Mouse (Mus musculus) midbrain, embryonic 11.5 days (tissue): Measurements from ENCODE around the gene Rmnd5a. TPM values are rescaled to one million over a fixed set of nuclear protein-coding genes. Genes with fewer than 3 reads are reported as not detected.
"Not testable (repeated sequence)": the region's sequence is repeated elsewhere in the genome, so short reads cannot be mapped to it uniquely, and the experiment has no call there.

Experiments
- ATAC-seq: fragments of 200-750 bp; cut with Nextera tagmentation; 2 replicates; pipeline ENCODE4 v1.8.0; 2017; ENCODE audit warnings: moderate TSS enrichment, moderate library complexity; ENCODE audit not compliant: low FRiP score
- DNase-seq: peaks from one replicate; pipeline ENCODE4 v3.0.0; 2015; ENCODE audit warnings: low spot score; ENCODE audit errors: missing footprints
- H3K27ac ChIP-seq: fragments of 300-500 bp; sonication (generic); 2 replicates; pipeline ENCODE4 v1.5.1; 2014; ENCODE audit warnings: low read depth, low read length
- H3K27me3 ChIP-seq: fragments of 300-500 bp; sonication (generic); 2 replicates; pipeline ENCODE4 v1.6.1; 2014; ENCODE audit warnings: mild to moderate bottlenecking, low read length, moderate library complexity, mixed read lengths; ENCODE audit not compliant: control insufficient read depth, insufficient read depth
- H3K36me3 ChIP-seq: fragments of 300-500 bp; sonication (generic); 2 replicates; pipeline ENCODE4 v1.6.1; 2014; ENCODE audit warnings: mild to moderate bottlenecking, low read length, moderate library complexity, mixed read lengths; ENCODE audit not compliant: control insufficient read depth, insufficient read depth
- H3K4me1 ChIP-seq: fragments of 300-500 bp; sonication (generic); 2 replicates; pipeline ENCODE4 v1.6.1; 2014; ENCODE audit warnings: low read length; ENCODE audit not compliant: control insufficient read depth, insufficient read depth
- H3K4me2 ChIP-seq: fragments of 300-500 bp; sonication (generic); 2 replicates; pipeline ENCODE4 v1.6.1; 2014; ENCODE audit warnings: mild to moderate bottlenecking, moderate library complexity
- H3K4me3 ChIP-seq: fragments of 300-500 bp; sonication (generic); 2 replicates; pipeline ENCODE4 v1.5.1; 2014; ENCODE audit warnings: low read depth, low read length
- H3K9ac ChIP-seq: fragments of 300-500 bp; sonication (generic); 2 replicates; pipeline ENCODE4 v1.6.1; 2014; ENCODE audit warnings: low read length
- H3K9me3 ChIP-seq: fragments of 300-500 bp; sonication (generic); 2 replicates; pipeline ENCODE4 v1.6.1; 2016; ENCODE audit warnings: low read length; ENCODE audit not compliant: control insufficient read depth
- WGBS: fragments of 180-500 bp; shearing (Covaris S2); extraction: QIAGEN DNeasy Blood & Tissue Kit; methylation state at CpG from one replicate; pipeline ENCODE4 v1.1.7; 2014; 5-methylcytosine and 5-hydroxymethylcytosine counted together
- polyA plus RNA-seq: library from polyadenylated mRNA; unstranded; fragments of >200 nt; fragmentation: Nextera tagmentation; extraction: Ambion mirVana; gene quantifications from 2 replicates; pipeline ENCODE4 v1.2.1, GENCODE M21; 2014

Rmnd5a gene
- polyA plus RNA-seq: 8.3 and 8.6 TPM in 2 replicates

GRCm38 (mm10) chr6:71440492-71441250 lies at the start of gene Rmnd5a:
TSS of gene Rmnd5a (minus strand) at chr6:71440637.
- H3K9me3 ChIP-seq: no peaks in the 10 kb centered on the region
- peak; percentile 98 for ATAC-seq

GRCm38 (mm10) chr6:71487966-71488365 lies 47.5 kb upstream of the Rmnd5a start:
- Histone ChIP-seq H3K27me3 (no peaks in the 10 kb centered on the region), H3K27ac (no peak overlapping the region), H3K4me3 (no peak overlapping the region), H3K36me3 (no peaks in the 10 kb centered on the region), H3K9ac (no peak overlapping the region), H3K4me2 (no peak overlapping the region), H3K9me3 (no peaks in the 10 kb centered on the region), H3K4me1 (no peaks in the 10 kb centered on the region)
- DNase-seq (peak; percentile 79), ATAC-seq (no peak)
- WGBS: 65% methylated on average over 4 of the region's 4 CpGs

More at GRCm38 (mm10) chr6:71440492-71441250, at the start of gene Rmnd5a:
- DNase-seq: peak; percentile 100
- Histone ChIP-seq H3K4me1 (peaks cover 18% of the 10 kb centered on the region), H3K4me3 (peak within 1 kb of the TSS; percentile 79), H3K9ac (peak within 1 kb of the TSS; percentile 91), H3K27ac (peak within 1 kb of the TSS; percentile 93), H3K4me2 (peak within 1 kb of the TSS; percentile 78), H3K27me3 (no peaks in the 10 kb centered on the region), H3K36me3 (no peaks in the 10 kb centered on the region)
- under 1% methylated on average over 73 of the region's 75 CpGs for WGBS

GRCm38 (mm10) chr6:71486867-71487266 lies 46.4 kb upstream of the Rmnd5a start:
- peak; percentile 44 for DNase-seq
- WGBS: 88% methylated on average over 1 of the region's 1 CpGs
- Histone ChIP-seq H3K36me3 (no peaks in the 10 kb centered on the region), H3K9ac (no peak overlapping the region), H3K4me3 (no peak overlapping the region), H3K4me2 (no peak overlapping the region), H3K9me3 (no peaks in the 10 kb centered on the region), H3K27ac (no peak overlapping the region), H3K4me1 (no peaks in the 10 kb centered on the region), H3K27me3 (no peaks in the 10 kb centered on the region)
- ATAC-seq: no peak

- ATAC-seq (no peak), DNase-seq (peak; percentile 65)
- Histone ChIP-seq H3K27ac (no peak overlapping the region), H3K4me3 (no peak overlapping the region), H3K4me2 (no peak overlapping the region), H3K36me3 (no peaks in the 10 kb centered on the region), H3K9ac (no peak overlapping the region), H3K4me1 (no peaks in the 10 kb centered on the region), H3K9me3 (no peaks in the 10 kb centered on the region), H3K27me3 (no peaks in the 10 kb centered on the region)
- WGBS: 74% methylated on average over 2 of the region's 2 CpGs
These were observed 45.8 kb upstream of the Rmnd5a start for GRCm38 (mm10) chr6:71486226-71486625.

GRCm38 (mm10) chr6:71485246-71485645 lies 44.8 kb upstream of the Rmnd5a start:
- H3K36me3 ChIP-seq: no peaks in the 10 kb centered on the region
- H3K27me3 ChIP-seq: no peaks in the 10 kb centered on the region
- H3K9ac ChIP-seq: no peak overlapping the region
- no peak overlapping the region for H3K4me2 ChIP-seq
- WGBS: 85% methylated on average over 5 of the region's 5 CpGs
- no peaks in the 10 kb centered on the region for H3K9me3 ChIP-seq
- no peak for ATAC-seq
- DNase-seq: no peak
- no peaks in the 10 kb centered on the region for H3K4me1 ChIP-seq
- H3K4me3 ChIP-seq: no peak overlapping the region
- no peak overlapping the region for H3K27ac ChIP-seq

- Histone ChIP-seq H3K9me3 (no peaks in the 10 kb centered on the region), H3K4me2 (no peak overlapping the region), H3K27ac (no peak overlapping the region), H3K4me3 (no peak overlapping the region), H3K9ac (no peak overlapping the region), H3K36me3 (no peaks in the 10 kb centered on the region), H3K27me3 (no peaks in the 10 kb centered on the region), H3K4me1 (no peaks in the 10 kb centered on the region)
- WGBS: 59% methylated on average over 7 of the region's 7 CpGs
- ATAC-seq (no peak), DNase-seq (peak; percentile 33)
These were observed 40.7 kb upstream of the Rmnd5a start for GRCm38 (mm10) chr6:71481136-71481535.

- no peaks in the 10 kb centered on the region for H3K4me1 ChIP-seq
- DNase-seq: peak; percentile 4
- WGBS: 82% methylated on average over 1 of the region's 1 CpGs
These were observed 39.7 kb upstream of the Rmnd5a start for GRCm38 (mm10) chr6:71480136-71480535.

GRCm38 (mm10) chr6:71479588-71479987 lies 39.2 kb upstream of the Rmnd5a start:
- H3K27ac ChIP-seq, H3K27me3 ChIP-seq, H3K36me3 ChIP-seq, H3K9me3 ChIP-seq, H3K4me3 ChIP-seq, H3K4me2 ChIP-seq, H3K4me1 ChIP-seq, ATAC-seq, H3K9ac ChIP-seq: not testable (repeated sequence)
- 95% methylated on average over 2 of the region's 2 CpGs for WGBS
- peak; percentile 21 for DNase-seq

More at GRCm38 (mm10) chr6:71480136-71480535, 39.7 kb upstream of the Rmnd5a start:
- no peak for ATAC-seq
- H3K27me3 ChIP-seq: no peaks in the 10 kb centered on the region
- H3K36me3 ChIP-seq: no peaks in the 10 kb centered on the region
- no peaks in the 10 kb centered on the region for H3K9me3 ChIP-seq
- H3K27ac ChIP-seq: no peak overlapping the region
- no peak overlapping the region for H3K4me2 ChIP-seq
- H3K4me3 ChIP-seq: no peak overlapping the region
- no peak overlapping the region for H3K9ac ChIP-seq

- not testable (repeated sequence) for ATAC-seq, H3K27ac ChIP-seq, H3K27me3 ChIP-seq, H3K9ac ChIP-seq, H3K4me3 ChIP-seq, H3K4me1 ChIP-seq, H3K9me3 ChIP-seq, H3K36me3 ChIP-seq, H3K4me2 ChIP-seq
- DNase-seq: peak; percentile 70
- 93% methylated on average over 10 of the region's 10 CpGs for WGBS
These were observed 38.6 kb upstream of the Rmnd5a start for GRCm38 (mm10) chr6:71478816-71479568.
